Mouse (Mus musculus) T-cell, adult 2 months (primary cell): ENCODE results near the gene Ppil1.

Source experiments
- DNase-seq: peaks from one replicate; pipeline ENCODE4 v3.0.0; 2022; ENCODE audit warnings: low spot score

The Ppil1 gene

GRCm38 (mm10) chr17:29263840-29264633 lies at the start of gene Ppil1:
TSS of gene Ppil1 (minus strand) at chr17:29264186.
- peak; percentile 78 for DNase-seq

- no peak for DNase-seq
These were observed 49.3 kb upstream of the Ppil1 start for GRCm38 (mm10) chr17:29313300-29313699.

DNA sequence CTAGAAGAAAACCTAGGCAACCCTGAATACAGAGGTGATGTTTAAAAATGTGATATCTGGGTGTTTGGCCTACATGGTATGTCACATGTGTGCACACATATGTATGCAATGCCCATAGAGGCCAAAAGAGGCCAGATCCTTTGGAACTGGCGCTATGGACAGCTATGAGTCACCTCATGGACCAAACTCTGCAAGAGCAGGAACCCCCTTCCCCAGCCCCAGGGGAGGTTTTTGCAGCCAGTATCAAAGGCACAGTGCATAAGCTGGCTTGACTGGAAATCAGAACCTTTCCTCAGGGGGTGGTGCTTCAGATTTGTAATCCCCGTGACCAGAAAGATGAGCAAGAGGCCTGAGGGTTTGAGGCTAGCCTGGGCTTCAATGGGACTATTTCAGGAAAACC lies 48.1 kb upstream of the Ppil1 start:
- DNase-seq = no peak

GRCm38 (mm10) chr17:29311602-29312001 lies 47.6 kb upstream of the Ppil1 start:
- DNase-seq = no peak

- DNase-seq = no peak
These were observed 46.2 kb upstream of the Ppil1 start for GRCm38 (mm10) chr17:29310056-29310623.

- no peak for DNase-seq
These were observed 41.9 kb upstream of the Ppil1 start for GRCm38 (mm10) chr17:29305871-29306270.

DNA sequence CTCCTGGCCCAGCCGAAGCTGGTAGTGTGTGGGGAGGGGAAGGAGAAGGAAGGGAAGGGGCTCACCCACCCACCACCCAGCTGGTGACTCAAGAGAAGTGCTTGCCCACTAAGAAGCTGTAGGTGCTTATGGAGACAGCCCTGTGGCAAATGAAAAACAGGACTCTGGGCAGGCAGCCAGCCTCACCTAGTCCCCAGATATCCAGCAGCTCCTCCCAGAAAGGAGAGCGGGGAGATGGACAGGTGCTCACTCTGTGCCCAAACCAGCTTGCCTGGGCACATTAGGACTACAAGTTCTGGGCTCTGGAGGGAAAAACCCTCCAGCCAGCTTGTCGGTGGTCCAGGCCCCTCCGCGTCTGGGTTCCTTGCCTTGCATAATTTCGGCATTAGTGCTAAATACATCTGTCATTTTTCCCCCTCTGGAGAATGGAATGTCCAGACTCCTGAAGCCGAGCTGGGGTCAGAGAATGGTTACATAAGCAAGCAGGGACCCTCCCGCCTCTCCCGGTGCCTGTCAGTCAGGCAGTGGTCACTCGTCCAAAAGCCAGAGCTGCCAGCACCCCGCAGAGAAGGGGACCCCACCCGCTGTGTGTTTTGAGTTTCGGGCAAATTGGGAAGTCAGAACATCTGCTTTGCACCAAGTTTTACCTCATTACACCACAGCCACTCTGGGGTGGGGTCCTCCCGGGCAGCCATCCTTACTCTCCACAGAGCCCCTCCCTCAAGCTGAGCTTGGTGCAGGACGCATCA lies 41.2 kb upstream of the Ppil1 start:
- DNase-seq = no peak

DNA sequence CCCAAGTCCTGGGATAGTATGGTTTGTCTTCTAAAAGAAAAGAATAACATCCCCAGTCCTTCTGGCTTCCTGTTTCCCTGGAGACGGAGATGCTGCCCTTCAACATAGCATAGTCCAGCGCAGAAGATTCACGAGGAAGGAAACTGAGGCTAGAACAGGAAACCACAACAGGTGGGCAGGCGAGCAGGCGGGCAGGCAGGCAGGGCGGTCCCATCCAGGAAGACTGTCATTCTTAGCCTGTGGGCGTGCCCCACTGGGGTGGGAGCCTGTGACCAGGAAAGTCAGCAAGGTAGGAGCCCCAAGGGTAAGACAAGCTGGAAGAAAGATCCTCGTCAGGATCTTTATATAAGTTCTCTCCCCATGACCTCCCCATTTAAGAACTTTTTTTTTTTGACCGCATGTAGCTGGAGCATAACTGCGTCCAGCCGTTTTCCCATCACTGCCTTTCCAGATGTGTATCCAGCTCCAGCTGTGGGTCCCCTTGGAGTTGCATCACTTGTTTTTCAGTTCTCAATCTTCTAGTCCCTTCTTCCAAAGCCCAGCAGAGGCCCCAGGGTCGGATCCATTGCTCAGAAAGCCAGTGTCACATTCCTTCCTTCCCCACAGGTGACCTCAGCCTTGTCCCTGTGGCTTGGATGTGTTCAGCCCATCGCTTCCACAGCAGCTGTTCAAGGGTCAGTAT lies 40.5 kb upstream of the Ppil1 start:
- DNase-seq = peak; percentile 28

DNA sequence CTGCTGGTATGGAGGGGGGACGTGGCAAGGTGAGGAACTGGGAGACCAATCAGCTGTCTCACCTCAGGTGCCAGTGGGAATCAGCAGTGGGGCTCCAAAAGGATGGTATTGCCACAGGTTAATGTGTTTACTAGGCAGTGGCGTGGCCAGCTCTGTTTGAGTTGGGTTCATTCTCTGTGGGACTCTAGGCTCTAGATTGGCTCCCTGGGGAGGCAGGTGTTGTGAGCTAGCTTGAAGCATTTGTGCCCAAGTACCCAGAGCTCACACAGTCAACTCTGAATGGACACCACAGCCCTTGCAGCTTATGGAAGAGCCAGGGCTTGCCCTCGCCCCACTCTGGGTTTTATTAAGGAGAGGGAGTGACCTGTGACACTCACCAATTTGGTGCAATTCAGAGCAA lies 39.9 kb upstream of the Ppil1 start:
- DNase-seq = no peak

GRCm38 (mm10) chr17:29303087-29303486 lies 39.1 kb upstream of the Ppil1 start:
- DNase-seq = peak; percentile 36

DNA sequence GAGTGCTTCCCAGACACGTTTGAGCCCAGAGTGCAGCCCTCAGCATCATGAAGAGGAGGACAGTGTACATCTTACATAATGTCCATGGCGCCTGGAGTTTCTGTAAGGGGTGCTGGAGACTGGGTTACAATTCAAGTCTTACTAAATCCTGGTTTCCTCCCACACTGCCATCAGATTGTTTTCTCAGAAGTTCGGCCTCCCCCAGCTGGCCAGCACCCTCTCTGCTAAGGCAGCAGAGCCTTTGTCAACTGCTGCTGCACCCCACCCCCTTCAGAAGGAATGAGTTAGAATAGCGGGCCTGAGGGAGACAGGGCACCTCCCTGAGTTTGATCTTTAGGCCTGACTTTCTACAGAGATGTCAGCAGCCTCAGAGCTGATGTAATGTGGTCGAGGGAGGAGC lies 38.2 kb upstream of the Ppil1 start:
- no peak for DNase-seq

GRCm38 (mm10) chr17:29301421-29301820 lies 37.4 kb upstream of the Ppil1 start:
- no peak for DNase-seq

DNA sequence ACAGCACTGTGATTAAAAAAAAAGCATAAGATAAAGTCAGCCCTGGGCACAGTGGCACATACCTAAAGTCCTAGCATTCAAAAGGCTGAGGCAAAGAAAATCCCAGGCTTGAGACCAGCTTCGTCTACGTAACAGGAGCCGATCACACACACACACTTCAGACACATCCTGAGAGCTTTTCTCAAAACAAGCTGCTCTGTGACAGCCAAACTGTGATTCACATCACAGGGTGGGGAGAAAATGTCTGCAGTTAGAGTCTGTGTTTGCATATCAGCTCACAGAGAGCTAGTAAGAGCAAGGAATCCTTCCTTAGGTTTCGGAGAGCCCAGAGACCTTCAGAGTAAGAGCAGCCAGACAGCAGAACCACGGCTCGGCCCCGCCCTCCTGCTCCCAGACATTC lies 36.9 kb upstream of the Ppil1 start:
- no peak for DNase-seq

DNA sequence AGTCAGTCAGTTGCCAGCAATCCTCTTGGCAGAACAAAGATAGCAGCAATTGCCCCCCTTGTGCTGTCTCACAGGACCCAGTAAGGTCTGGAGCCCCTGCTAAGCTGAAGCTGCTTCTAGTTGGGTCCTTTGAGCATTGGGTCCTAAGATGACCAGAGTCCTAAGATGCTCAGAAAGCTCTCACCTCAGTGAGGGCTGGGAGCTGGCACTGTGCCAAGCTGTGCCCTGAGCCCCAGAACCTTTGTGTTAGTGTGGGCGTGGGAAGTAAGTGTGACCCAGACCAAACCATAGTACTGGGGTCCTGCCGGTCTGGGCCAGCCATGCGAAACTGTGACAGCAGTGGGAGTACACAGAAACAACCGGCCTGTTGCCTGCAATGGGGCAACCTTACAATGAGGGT lies 35.3 kb upstream of the Ppil1 start:
- DNase-seq = no peak

- DNase-seq = peak; percentile 11
These were observed 33.8 kb upstream of the Ppil1 start for GRCm38 (mm10) chr17:29297813-29298212.

DNA sequence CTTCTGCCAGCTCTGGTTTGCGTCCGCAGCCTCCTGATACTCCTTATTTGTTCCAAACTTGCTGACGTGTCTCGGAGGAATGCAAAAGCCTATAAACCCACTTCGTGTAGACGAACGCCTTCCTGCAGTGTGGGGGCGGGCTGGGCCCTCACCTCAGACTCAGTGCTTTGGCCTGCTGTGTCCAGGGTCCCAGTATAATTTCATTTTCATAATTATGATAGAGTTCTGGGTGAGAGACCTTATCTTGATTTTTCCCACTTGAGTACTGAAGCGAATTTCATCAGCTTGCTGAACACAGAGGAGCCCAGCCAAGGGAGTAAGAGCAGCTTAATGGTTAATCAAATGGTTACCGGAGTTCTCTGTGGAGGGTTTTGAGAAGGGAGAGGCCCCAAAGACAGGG lies 33.3 kb upstream of the Ppil1 start:
- no peak for DNase-seq

DNA sequence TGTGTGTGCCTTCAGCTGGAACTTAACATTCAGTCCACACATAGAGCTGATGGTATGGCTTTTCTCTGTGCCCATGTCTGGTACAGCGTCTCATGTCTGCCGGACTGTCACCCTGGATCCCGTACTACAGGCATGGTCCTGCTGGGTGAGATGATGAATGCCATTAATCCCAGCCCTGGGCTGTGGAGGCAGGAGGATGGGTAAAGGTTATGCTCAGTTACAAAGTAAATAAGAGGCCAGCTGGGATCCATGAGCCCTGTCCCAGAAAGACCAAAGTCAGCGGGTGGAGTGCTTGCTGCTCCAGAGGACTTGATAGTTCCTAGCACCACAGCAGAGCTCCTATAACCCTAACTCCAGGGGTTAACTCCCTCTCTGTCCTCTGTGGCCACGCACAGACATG lies 31.8 kb upstream of the Ppil1 start:
- no peak for DNase-seq

DNA sequence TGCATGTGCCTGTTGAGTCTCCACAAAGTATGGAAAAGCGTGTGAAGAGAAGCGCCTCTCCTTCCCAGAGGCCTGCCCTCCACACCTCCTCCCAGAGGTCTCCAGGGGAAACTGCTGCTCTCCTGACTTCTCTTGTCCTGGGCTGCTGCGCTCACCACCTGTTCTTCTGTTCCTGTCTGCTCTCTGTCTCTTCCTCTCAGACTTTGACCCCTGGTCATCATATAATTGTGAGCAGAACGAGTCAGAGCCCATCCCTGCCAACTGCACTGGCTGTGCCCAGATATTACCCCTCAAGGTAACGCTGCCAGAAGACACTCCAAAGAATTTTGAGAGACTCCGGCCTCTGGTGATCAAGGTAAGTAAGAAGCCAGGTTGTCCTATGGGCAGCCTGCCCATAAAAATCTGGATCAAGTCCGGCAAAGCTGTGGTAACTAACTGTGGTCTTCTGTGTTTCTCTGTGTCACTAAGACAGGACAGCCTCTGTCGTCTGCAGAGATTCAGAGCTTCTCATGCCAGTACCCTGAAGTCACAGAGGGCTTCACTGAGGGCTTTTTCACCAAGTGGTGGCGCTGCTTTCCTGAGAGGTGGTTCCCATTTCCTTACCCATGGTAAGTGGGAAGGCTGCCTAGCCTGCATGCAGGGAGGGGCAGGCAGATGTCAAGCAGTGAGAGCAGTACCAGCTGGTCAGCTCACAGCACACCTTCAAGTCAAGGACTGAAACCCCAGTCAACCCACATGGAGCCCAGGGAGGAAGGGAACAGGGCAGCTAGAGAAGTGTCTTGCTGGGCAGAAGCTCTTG lies 30.0 kb upstream of the Ppil1 start:
- DNase-seq = no peak

DNA sequence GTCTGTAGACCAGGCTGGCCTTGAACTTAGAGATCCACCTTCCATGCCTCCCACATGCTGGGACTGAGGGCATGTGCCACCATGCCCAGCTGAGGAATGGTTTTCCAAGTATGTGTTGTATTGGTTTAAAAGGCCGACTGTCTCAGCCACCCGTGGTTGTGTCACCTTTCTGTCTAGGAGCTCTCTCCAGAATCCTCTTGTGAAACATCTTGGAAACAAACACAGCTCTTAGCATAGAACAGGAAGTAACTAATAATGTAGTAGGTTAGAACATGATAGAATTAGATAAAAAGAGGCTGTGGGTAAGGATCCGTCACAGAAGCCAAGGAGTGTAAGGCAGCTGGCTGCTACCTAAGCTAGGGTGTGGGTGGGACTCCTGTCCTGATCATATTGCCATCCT lies 29.0 kb upstream of the Ppil1 start:
- no peak for DNase-seq

- no peak for DNase-seq
These were observed 27.8 kb upstream of the Ppil1 start for GRCm38 (mm10) chr17:29291793-29292192.

GRCm38 (mm10) chr17:29282216-29282952 lies 18.4 kb upstream of the Ppil1 start:
- no peak for DNase-seq
